In genomic region chr8:71525226-71526050, GRCm38 (mm10) we compare ENCODE assay signal across 9 mouse cellular contexts. TPM values are rescaled to one million over a fixed set of nuclear protein-coding genes. Genes with fewer than 3 reads are reported as not detected.
DNase-seq lines count a peak whose midpoint lies in the region; ATAC-seq and TF ChIP-seq lines count a peak whose summit lies in the region.
"Had no signal": no experiment of that assay in that cellular context is flagged by ENCODE, and none has a peak within 500 bp of the region (broad histone marks: within the 10 kb centered on the region; RNA-seq: fewer than 3 reads in every experiment).

Gene Ccdc194 (minus strand): TSS chr8:71525711.

- 5% methylated on average over 46 of the region's 46 CpGs for WGBS in forebrain, embryonic 13.5 days
- WGBS in forebrain, embryonic 14.5 days = 6% methylated on average over 46 of the region's 46 CpGs
- WGBS in lung, postnatal 0 days = 25% methylated on average over 46 of the region's 46 CpGs
- WGBS in liver, embryonic 11.5 days = 23% methylated on average over 46 of the region's 46 CpGs

- H3K9ac ChIP-seq in forebrain, embryonic 13.5 days = peak within 1 kb of the TSS; percentile 43; the same call in 1 of the 2 replicates
- no peak within 1 kb of the TSS for H3K9ac ChIP-seq in forebrain, embryonic 14.5 days (ENCODE audit: low read length)
- no peak within 1 kb of the TSS for H3K9ac ChIP-seq in lung, postnatal 0 days (replicated peaks; ENCODE audit: low read depth)
- no peak within 1 kb of the TSS for H3K9ac ChIP-seq in liver, embryonic 11.5 days (ENCODE audit: low read depth, low read length)

- peaks cover 12% of the 10 kb centered on the region for H3K4me1 ChIP-seq in forebrain, embryonic 13.5 days
- no peaks in the 10 kb centered on the region for H3K4me1 ChIP-seq in forebrain, embryonic 14.5 days (ENCODE audit: control insufficient read depth, insufficient read depth, low read length)
- 0 out of 2 replicates have a peak, but pooled peaks cover 6% of the 10 kb centered on the region for H3K4me1 ChIP-seq in lung, postnatal 0 days (ENCODE audit: insufficient read depth, low read depth, low read length)
- H3K4me1 ChIP-seq in liver, embryonic 11.5 days (replicated peaks; ENCODE audit: control insufficient read depth, insufficient read depth, low read length) = peaks cover 14% of the 10 kb centered on the region

- TF ChIP-seq EP300 in lung, postnatal 0 days (IDR thresholded peaks at IDR 0.05) = no peak

- no peaks in the 10 kb centered on the region for H3K9me3 ChIP-seq in forebrain, embryonic 13.5 days (replicated peaks)
- no peaks in the 10 kb centered on the region for H3K9me3 ChIP-seq in forebrain, embryonic 14.5 days (replicated peaks; ENCODE audit: control insufficient read depth, low read length)
- H3K9me3 ChIP-seq in lung, postnatal 0 days (ENCODE audit: low read length) = no peaks in the 10 kb centered on the region
- no peaks in the 10 kb centered on the region for H3K9me3 ChIP-seq in liver, embryonic 11.5 days (ENCODE audit: control insufficient read depth, low read length)

- H3K36me3 ChIP-seq in forebrain, embryonic 13.5 days (ENCODE audit: poor library complexity, severe bottlenecking) = no peaks in the 10 kb centered on the region
- no peaks in the 10 kb centered on the region for H3K36me3 ChIP-seq in forebrain, embryonic 14.5 days (ENCODE audit: control insufficient read depth, insufficient read depth, low read length)
- H3K36me3 ChIP-seq in lung, postnatal 0 days (ENCODE audit: insufficient read depth, low read length) = no peaks in the 10 kb centered on the region
- H3K36me3 ChIP-seq in liver, embryonic 11.5 days (ENCODE audit: control insufficient read depth, insufficient read depth, low read length) = no peaks in the 10 kb centered on the region

- no peak within 1 kb of the TSS; the same call in 1 of the 2 replicates for H3K4me2 ChIP-seq in forebrain, embryonic 13.5 days
- no peak within 1 kb of the TSS for H3K4me2 ChIP-seq in forebrain, embryonic 14.5 days (ENCODE audit: low read length)
- H3K4me2 ChIP-seq in lung, postnatal 0 days (replicated peaks; ENCODE audit: low read depth, low read length) = no peak within 1 kb of the TSS
- H3K4me2 ChIP-seq in liver, embryonic 11.5 days = peak within 1 kb of the TSS; percentile 45

- no peak for TF ChIP-seq CTCF in lung, postnatal 0 days (IDR thresholded peaks at IDR 0.05)

- peaks cover 65% of the 10 kb centered on the region for H3K27me3 ChIP-seq in forebrain, embryonic 13.5 days
- H3K27me3 ChIP-seq in forebrain, embryonic 14.5 days (replicated peaks; ENCODE audit: control insufficient read depth, insufficient read depth, low read length) = peaks cover 25% of the 10 kb centered on the region
- peaks cover 9% of the 10 kb centered on the region; the same call in 1 of the 2 replicates for H3K27me3 ChIP-seq in lung, postnatal 0 days (replicated peaks; ENCODE audit: insufficient read depth, low read length)
- peaks cover 26% of the 10 kb centered on the region for H3K27me3 ChIP-seq in liver, embryonic 11.5 days (replicated peaks; ENCODE audit: control insufficient read depth, insufficient read depth, low read length)

- no peak within 1 kb of the TSS for H3K27ac ChIP-seq in forebrain, embryonic 13.5 days
- no peak within 1 kb of the TSS for H3K27ac ChIP-seq in forebrain, embryonic 14.5 days (ENCODE audit: low read depth, low read length)
- H3K27ac ChIP-seq in lung, postnatal 0 days (ENCODE audit: low read length) = peak within 1 kb of the TSS; percentile 59; the same call in 1 of the 2 replicates
- no peak within 1 kb of the TSS for H3K27ac ChIP-seq in liver, embryonic 11.5 days (ENCODE audit: low read depth, low read length)

- no peak for DNase-seq in forebrain, embryonic 14.5 days (ENCODE audit: low spot score)
- DNase-seq in lung, postnatal 0 days (ENCODE audit: low spot score) = no peak
- DNase-seq in lung, postnatal 25 days (ENCODE audit: low spot score) = no peak
- peak; percentile 44 for DNase-seq in liver, embryonic 11.5 days (ENCODE audit: low spot score)
- DNase-seq in cerebellum, postnatal 14 days = no peak
- no peak for DNase-seq in layer of hippocampus, adult 11-12 months (ENCODE audit: low spot score)
- no peak for DNase-seq in lung, adult 18-20 months
- DNase-seq: thymus, postnatal 14 days had no signal

- H3K4me3 ChIP-seq in forebrain, embryonic 13.5 days = 0 out of 2 replicates have a peak within 1 kb of the TSS, but pooled peaks have one; percentile 2
- H3K4me3 ChIP-seq in forebrain, embryonic 14.5 days (ENCODE audit: low read depth, low read length) = no peak within 1 kb of the TSS
- H3K4me3 ChIP-seq in lung, postnatal 0 days (ENCODE audit: low read depth, low read length) = no peak within 1 kb of the TSS
- H3K4me3 ChIP-seq in liver, embryonic 11.5 days (ENCODE audit: low read depth, low read length) = peak within 1 kb of the TSS; percentile 10; the same call in 1 of the 2 replicates

- no peak for ATAC-seq in forebrain, embryonic 13.5 days
- ATAC-seq in forebrain, embryonic 14.5 days = no peak
- ATAC-seq in lung, postnatal 0 days = no peak
- ATAC-seq in liver, embryonic 11.5 days (replicated peaks; ENCODE audit: low FRiP score) = no peak

RNA-seq across cellular contexts. Expression of gene Ccdc194, which starts in this region (rescaled TPM):
- 0.09 and 0.13 TPM in 2 replicates for polyA plus RNA-seq in forebrain, embryonic 13.5 days (2015; fragmentation: Nextera tagmentation; extraction: Ambion mirVana)
- 0.11 and 0.13 TPM in 2 replicates for polyA plus RNA-seq in forebrain, embryonic 14.5 days (2014; fragmentation: Nextera tagmentation; extraction: Ambion mirVana)
- 0.07 and 0.08 TPM in 2 replicates for polyA plus RNA-seq in lung, postnatal 0 days (2015; fragmentation: Nextera tagmentation; extraction: Ambion mirVana)
- 0.16 and 0.44 TPM in 2 replicates for polyA plus RNA-seq in liver, embryonic 11.5 days (2014; fragmentation: Nextera tagmentation; extraction: Ambion mirVana)

Comparison
In these comparisons a context has a peak if more than half of its experiments do, and no peak if none do; other contexts are left out.
1. Peak in DNase-seq, H3K4me3 ChIP-seq and H3K4me2 ChIP-seq in liver, embryonic 11.5 days; RNA of the gene not detected or under 1 TPM.